Mouse (Mus musculus): ENCODE results near the gene Wfdc9.

Wfdc9 gene

DNA sequence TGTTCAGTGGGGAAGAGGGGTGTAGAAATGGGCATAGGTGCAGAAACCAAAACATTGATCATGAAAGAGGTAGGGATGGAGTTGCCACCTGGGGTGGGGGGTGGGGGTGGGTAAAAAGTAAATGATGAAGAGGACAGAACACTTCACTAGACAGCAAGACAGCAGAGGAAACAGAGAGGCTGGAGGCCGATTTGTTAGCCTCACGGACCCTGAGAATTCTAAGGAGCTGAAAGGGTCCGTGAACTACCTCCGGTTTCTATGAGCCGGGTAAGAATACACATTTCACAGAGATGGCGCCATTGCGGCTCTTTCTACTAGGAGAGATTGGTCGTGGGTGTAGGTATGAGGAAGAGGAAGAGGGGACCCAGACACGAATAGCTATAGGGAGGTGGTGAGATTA, at the start of gene Wfdc9:
Gene Wfdc9, minus strand, starts transcription at position 101 of the 400 bp plus-strand sequence.
- no peak for DNase-seq

DNA sequence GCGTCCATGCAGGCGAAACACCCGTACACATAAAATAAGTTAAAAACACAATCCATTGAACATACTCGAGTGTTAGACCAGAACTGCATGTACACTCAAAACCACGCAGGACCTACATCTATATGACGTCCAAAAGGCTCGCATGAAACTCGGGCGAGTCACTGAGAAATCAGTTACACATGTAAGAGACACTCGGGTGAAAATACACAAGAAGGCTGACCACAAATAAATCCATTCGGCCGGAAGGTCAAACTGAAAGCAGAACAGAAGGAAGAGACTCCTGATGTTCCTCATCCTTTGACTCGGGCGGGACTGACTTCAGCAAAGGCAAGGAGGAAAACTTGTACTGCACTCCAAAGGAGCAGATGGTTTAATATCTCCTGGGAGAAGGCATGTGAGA, 49.6 kb upstream of the Wfdc9 start:
- no peak for DNase-seq

DNA sequence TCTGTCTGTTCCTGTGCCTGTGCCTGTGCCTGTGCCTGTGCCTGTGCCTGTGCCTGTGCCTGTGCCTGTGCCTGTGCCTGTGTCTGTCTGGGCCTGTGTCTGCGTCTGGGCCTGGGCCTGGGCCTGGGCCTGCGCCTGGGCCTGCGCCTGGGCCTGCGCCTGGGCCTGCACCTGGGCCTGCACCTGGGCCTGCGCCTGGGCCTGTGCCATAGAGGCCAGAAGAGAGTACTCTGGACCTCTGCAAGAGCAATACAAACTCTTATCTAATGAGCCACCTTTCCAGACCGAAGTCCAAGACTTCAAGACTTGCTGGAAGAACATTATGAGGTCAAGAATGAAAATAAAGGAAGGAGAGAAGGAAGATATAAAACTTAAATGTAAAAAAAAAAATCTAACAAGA, 48.9 kb upstream of the Wfdc9 start:
- no peak for DNase-seq

- DNase-seq: no peak
Observed at GRCm38 (mm10) chr2:164704235-164704634, 47.9 kb upstream of the Wfdc9 start.

DNA sequence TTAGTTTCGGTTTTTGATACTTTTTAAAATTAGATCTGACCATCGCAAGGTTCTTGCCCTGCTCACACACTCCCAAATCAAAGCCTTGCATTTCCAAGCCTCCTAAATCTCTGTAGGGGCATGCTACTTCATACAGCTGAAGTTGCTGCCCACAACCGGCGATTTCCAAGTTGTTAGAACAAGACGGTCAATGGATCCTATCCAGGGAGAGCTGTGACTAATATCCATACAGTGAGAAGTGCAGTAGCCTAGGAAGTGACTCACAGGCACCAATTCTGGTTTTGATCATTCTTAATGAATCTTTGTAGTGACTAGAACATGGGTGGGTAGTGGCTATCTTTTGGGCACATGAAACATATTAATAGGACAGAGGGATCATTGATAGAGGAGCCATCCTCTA, 45.4 kb upstream of the Wfdc9 start:
- no peak for DNase-seq

DNA sequence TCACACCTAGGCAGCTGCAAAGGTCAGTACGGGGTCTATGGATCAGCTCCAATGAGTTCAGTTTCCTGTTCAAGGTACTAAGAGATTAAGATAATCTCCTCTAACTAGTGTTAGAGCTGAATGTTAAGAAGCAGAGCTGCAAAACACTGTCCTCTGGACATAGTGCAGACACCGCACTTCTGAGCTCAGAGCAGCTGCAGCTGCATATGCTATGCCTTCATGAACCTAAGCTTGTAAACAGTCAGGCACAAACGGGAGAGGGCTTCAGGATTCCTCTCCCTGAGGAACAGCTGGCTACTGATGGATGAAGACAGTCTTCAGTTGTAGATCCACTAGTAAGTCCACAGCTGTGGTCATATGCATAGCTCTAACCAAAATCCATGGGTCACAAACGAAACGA, 44.6 kb upstream of the Wfdc9 start:
- no peak for DNase-seq

GRCm38 (mm10) chr2:164698201-164698600, 41.8 kb upstream of the Wfdc9 start, which contains the start of gene Spint4:
Gene Spint4, plus strand, starts transcription at chr2:164698501.
- no peak for DNase-seq

DNA sequence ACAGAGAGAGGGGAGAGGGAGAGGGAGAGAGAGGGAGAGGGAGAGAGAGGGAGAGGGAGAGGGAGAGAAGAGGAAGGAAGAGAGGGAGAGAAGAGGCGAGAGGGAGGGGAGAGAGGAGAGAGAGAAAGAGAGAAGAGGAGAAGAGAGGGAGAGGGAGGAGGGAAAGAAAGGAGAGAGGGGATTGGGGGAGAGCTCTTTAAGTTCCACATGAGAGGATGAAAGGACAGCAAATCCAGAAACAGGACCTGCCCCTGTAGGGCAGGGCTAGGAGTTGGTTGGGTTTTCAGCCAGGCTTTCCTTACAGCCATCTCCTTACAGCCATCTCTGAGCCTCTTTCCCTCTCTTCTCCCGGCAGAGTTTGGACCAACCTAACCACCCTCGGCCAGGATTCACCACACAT, 28.4 kb upstream of the Wfdc9 start, which contains the start of gene Wfdc13:
Gene Wfdc13, plus strand, starts transcription at position 301 of the 400 bp plus-strand sequence.
- no peak for DNase-seq

DNA sequence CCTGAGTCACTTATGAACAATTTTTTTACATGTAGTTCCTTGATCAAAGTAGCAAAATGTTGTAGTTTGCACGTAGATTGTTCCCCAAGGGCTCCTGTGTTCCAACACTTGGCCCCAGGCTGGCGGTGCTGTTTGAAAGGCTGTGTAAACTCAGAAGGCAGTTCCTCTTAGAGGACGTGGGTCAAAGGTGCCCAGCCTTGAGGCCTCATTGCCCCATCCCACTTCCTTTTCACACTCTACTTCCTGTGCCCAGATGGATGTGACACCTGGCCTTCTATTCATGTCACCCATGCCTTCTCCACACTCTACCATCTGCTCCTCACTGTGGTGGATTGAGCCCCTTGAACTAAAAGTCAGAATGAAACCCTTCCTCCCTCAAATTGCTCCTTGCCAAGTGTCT, 23.5 kb upstream of the Wfdc9 start:
- DNase-seq: no peak

DNA sequence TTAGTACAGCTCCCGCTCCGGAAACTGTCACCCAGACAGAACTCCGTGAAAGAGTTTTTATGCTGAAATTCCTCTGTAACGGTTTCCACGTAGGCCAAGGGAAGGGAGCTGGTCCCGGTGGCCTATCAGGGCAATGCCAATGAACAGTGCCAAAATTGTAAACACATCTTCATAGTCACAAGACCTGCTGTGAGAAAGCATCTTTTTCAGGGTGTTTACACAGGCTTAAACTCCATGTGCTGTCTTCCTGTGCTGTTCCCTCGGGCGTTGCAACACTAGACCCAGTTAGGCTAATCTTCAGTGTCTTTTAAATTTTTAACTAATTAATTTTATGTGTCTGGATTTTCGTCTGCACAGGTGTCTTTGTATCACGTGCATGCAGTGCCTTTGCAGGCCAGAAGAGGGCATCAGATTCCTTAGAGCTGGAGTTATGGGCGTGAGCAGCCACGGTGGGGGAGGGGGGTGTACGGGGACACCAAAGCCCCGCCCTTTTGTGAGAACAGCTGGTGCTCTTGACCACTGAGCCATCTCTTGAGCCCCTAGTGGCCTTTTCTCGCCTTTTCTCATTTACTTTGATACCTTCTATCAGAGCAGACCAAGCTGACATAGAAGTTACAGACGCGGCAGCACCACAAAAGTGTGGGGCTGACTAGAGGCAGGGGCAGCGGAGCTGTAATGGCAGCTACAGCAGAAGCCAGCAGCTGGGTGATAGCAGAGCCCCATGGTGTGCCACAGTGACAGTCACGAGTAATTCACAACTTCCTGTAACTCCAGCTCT, 22.7 kb upstream of the Wfdc9 start:
- peak; percentile 88 to 90 for DNase-seq

DNA sequence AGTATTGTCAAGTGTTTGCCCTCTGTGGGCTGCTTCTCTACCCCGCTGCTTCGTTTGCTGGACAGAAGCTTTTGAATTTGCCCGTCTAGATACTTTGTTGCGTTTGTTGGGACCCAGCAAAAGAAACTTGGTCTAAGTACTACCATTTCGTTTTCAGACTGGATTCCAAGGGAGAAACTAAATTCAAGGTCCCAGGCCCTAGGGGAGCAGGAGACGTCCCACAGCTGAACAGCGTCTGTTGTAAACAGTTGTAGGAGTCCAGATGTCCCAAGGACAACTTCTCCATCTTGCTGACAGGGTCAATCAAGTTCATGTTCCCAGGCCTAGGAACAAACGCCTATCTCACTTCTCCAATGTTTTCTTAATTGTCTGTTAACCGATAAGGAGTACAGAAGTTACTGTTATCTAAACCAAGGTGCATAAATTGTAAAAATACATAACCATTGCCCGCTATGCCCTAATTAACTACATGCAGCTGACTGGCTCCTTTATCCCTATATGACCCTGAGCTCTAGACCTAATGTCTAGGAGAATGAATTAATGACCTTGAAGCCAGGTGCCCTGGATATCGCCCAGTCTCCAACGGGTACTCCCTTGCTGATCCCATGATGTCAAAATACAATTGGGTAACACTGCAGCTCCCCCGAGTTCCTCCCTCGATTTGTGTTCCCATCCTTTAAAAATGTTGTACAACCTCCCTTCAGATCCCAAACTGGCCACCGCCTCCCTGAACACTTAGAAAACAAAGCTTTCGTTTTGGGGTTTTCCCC, 20.7 kb upstream of the Wfdc9 start:
- DNase-seq: no peak

DNA sequence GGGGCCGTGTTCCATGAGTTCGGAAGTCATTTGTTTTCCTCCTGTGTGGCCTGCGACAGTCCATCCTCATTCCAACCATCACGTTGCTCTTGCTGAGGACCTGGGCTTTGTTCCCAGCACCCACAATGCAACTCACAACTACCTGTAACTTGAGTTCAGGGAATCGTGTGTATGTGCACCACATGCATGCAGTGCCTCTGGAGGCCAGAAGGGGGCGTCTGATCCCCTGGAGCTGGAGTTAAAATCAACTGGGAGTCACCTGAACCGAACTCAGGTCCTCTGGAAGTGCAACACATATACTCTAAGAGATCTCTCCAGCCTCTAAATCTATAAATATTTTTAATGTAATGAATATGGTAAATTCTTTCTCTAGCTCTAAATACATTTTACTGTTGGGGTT, 19.7 kb upstream of the Wfdc9 start:
- no peak for DNase-seq

GRCm38 (mm10) chr2:164673987-164674386, 17.6 kb upstream of the Wfdc9 start, which contains the start of gene Wfdc11:
Gene Wfdc11, minus strand, starts transcription at chr2:164674087.
- DNase-seq: no peak

DNA sequence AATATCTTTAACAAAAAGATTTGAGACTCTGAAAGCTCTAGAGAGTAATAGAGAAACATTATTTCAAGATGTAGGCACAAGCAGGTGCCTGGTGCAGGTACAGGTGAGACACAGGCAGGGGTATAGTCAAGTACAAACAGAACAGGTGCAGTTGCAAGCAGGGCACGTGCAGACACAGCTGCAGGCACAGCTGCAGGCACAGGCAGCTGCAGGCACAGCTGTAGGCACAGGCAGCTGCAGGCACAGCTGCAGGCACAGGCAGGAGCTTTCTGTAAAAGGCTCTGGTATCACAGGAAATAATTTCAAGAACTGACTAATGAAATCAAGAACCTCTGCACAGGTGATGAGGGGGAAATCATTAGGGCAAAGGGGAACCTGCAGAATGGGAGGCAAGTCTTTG, 14.6 kb upstream of the Wfdc9 start:
- no peak for DNase-seq

GRCm38 (mm10) chr2:164670261-164670660, 13.9 kb upstream of the Wfdc9 start:
- DNase-seq: no peak

- peak in 1 of 2 experiments; percentile 33 for DNase-seq
Observed at GRCm38 (mm10) chr2:164664851-164665250, 8.5 kb upstream of the Wfdc9 start.

DNA sequence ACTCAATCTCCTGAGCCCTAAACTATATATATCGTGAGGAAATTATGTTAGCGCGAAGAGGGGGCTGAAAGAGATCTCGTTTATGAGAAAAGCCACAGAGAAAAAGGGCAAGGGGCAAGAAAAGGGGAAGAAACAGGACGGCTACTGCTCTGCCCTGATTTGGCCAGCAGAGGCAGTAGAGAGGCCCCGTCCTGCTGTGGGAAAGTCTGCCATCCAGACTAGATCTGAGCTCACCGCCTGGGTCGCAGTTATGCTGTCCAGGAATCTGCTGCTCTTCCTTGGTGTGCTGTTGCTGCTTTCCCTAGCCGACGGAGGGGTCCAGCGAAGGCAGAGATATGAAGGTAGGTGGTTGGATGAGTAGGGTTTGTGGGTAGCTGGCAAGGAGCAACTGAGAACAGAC, 525 bp downstream of the Wfdc9 start, which contains the start of gene Wfdc10:
Gene Wfdc10, plus strand, starts transcription at position 189 of the 400 bp plus-strand sequence.
- DNase-seq: peak in 1 of 2 experiments; percentile 56

- peak in 1 of 2 experiments; percentile 34 for DNase-seq
Observed at GRCm38 (mm10) chr2:164641881-164642673, 14.3 kb downstream of the Wfdc9 start.

- peak; percentile 26 to 74 for DNase-seq
Observed at GRCm38 (mm10) chr2:164641129-164641528, 15.3 kb downstream of the Wfdc9 start.

DNA sequence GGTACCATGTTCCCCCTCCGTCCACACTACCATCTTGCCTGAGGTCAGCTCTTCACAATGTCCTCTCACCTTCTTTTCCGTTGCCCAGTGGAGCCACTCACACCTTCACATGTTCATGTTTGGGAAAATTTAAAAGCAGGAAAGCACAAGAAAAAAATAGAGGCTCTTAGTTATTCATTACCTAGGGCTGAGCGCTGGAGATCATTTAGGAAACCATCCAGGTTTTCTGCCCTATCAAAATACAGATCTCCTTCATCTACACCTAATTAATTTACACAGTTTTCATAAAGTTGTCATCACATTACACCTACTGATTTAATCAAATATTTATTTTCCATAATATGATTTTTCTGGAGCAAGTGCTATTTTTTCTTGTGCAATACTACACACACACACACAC, 17.7 kb downstream of the Wfdc9 start, which contains the start of gene Wfdc16:
Gene Wfdc16, minus strand, starts transcription at position 101 of the 400 bp plus-strand sequence.
- DNase-seq: no peak

- no peak for DNase-seq
Observed at GRCm38 (mm10) chr2:164635266-164635665, 21.1 kb downstream of the Wfdc9 start.

DNA sequence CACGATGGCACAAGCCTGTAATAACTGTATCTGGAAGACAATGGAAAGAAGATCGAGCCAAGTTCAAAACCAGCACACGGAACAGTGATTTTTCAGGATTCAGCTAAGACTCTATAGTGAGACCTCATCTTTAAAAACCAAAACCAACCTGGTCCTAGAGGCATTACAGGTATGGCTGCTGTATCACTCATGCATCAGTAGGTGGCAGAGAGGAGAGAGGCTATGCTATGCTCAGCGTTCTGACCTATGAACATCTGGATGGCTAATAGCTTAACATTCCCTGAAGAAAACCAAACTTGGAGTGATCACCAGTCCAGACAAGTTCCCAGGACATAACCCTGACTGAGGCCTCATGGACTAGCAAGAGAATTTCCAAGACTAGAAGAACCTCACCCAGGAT, 34.6 kb downstream of the Wfdc9 start:
- DNase-seq: no peak

DNA sequence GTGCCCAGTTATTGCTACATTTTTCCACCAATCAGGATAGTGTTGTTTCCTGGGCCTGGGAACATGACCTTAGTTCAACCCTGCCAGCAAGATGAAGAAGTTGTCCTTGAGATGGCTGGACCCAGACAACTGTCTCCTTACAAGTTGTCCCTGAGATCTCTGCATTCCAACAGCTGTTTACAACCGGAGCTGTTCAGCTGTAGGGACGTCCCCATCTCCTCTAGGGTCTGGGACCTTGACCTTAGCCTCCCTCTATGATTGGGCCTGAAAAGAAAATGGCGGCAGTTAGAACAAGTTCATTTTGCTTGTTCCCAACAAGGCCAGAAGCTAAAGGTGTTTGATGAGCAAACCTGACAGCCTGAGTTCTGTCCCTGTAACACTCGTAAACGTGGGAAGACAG, 37.3 kb downstream of the Wfdc9 start:
- DNase-seq: no peak
